Mouse (Mus musculus) monocyte, adult 2 months (primary cell): Measurements from ENCODE around the gene Tmem251.

Experiments
- DNase-seq, 2 experiments: peaks; one replicate each; pipeline ENCODE4 v3.0.0; 2022; ENCODE audit warnings: low spot score in 2 of 2, low read depth in 1 of 2

The Tmem251 gene

GRCm38 (mm10) chr12:102743589-102744574, at the start of gene Tmem251, which contains the start of gene Moap1:
Gene Tmem251, plus strand, starts transcription at chr12:102743762.
Gene Moap1, minus strand, starts transcription at chr12:102743661.
- DNase-seq, result peak; percentile 77 to 88

DNA sequence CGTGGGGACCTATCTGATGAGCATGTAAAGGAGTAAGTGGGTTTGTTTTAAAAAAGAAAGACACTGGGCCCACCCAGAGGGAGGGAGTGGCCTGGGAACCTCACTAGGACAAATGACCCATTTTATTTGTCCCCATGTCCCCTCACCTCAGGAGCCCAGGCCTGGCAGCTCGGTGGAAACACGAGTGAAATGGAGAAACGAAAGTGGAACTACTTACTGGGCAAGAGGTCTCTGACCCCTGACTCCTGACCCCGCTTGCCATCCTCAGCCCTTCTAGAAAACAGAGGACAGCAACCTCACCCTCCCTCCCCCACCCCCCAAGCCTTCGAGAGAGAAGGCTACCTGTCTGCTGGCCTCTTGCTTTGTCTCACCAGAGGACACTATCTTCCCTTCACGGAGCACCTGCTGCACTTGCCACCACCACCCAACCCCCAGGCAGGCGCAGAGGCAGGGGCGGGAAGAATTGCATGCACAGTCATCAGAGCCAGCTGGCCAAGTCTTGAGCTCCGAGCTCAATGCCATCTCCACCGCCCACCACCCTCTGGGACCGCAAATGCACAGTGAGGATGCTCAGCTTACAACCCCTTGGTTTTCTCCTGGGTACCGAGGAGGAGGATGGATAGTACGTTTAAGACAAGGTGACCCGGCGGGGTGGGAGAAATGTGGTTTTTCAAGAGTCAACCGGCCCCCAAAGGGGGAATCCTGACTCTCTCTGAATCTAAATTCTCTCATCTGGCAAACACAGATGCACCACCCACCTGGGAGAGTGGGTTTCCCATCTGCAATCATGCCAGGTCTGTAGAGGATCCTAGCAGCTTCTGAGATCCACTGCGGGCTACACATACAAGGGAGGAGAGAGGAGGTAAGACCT, 48.0 kb upstream of the Tmem251 start:
- no peak for DNase-seq

- DNase-seq, result no peak
Measured at GRCm38 (mm10) chr12:102696635-102697354, 46.8 kb upstream of the Tmem251 start.

DNA sequence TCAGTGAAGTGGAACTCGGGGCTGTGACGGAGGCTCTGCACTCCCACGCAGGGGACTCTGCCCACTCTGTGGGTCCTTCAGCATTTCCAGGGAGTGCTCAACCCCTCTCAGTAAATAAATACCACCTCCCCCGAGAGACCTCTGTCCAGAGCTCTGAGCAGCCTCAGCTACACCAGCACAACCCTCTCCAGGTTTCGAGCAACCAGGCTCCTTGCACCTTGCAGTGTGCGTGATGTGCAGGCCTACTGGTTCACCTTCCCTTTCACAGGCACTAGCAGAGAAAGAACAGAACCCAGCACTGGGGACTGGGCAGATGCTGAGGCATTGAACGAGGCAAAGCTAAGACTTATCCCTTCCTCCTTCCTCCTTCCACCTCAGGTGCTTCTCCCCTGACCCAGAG, 46.2 kb upstream of the Tmem251 start:
- DNase-seq, result no peak

DNA sequence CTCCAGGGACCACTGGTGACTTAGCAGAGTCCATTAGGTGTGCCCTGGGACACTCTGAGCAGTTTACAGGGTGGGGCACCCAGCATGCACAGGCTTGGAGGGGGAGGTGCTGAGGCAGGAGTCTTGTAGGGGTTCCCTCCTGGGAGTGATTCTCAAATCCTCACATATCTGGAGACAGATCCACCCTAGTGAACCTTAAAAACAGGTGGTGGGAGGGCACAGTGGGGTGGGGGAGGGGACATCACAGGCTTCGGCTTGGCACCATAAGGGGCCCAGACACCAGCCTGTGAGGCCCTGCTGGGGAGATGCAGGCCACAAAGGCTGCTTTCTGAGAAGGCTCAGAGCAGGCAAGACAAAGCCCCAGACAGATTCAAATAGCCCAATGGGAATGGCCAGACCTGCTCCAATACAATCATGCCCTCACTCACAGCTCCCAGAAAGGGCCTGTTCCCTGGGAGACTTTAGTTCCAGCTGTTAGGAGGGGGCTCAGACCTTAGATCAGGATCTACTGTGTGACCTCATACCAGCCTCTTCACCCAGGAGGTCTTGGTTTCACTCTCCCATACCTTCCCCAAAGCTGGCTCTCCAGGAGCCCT, 45.4 kb upstream of the Tmem251 start:
- DNase-seq, result no peak

GRCm38 (mm10) chr12:102699156-102699555, 44.4 kb upstream of the Tmem251 start:
- no peak for DNase-seq

DNA sequence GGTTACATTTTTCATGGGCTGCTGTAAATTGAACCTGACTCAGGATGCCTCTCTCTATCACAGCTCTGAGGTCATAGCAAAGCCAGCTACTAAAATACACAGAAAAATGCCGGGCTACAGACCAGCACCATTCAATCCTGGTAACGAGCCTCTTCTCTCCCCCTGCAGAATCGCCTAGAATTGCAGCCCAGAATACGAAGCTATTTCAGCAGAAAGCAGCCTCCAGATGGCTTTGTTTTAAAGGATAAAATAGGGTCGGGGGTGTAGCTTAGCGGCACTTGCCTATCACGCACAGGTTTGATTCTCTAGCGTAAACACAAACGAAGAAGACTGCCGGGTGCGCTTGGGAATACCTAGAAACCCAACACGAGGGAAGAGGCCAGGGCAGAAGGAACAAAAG, 43.1 kb upstream of the Tmem251 start:
- DNase-seq, result no peak

GRCm38 (mm10) chr12:102701691-102702207, 41.8 kb upstream of the Tmem251 start:
- no peak for DNase-seq

GRCm38 (mm10) chr12:102702356-102703110, 41.0 kb upstream of the Tmem251 start:
- peak in 1 of 2 experiments; percentile 53 for DNase-seq

GRCm38 (mm10) chr12:102703111-102703412, 40.5 kb upstream of the Tmem251 start:
- no peak for DNase-seq

GRCm38 (mm10) chr12:102703441-102703840, 40.1 kb upstream of the Tmem251 start:
- no peak for DNase-seq

DNA sequence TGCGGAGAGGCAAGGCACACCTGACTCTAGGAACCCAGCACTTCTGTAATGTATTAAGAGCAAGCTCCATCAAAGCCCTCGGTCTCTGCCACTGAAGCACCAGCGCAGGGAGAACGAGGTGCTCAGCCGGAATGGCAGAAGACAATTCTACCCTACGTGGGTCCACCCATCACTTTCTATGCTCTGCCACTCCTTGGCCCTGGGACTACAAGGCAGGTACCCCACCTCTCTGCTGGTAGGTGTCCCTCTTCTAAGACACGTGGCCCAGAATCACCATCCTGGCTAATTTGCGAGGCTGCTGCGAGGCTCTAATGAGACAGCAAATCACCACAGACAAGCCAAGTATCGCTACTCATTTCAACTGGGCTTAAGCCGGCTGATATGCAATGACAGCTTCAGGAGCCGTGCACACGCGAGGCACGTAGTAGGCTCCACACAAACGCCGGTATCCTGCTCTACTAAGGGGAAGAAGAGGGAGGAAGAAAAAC, 39.6 kb upstream of the Tmem251 start:
- DNase-seq, result no peak

DNA sequence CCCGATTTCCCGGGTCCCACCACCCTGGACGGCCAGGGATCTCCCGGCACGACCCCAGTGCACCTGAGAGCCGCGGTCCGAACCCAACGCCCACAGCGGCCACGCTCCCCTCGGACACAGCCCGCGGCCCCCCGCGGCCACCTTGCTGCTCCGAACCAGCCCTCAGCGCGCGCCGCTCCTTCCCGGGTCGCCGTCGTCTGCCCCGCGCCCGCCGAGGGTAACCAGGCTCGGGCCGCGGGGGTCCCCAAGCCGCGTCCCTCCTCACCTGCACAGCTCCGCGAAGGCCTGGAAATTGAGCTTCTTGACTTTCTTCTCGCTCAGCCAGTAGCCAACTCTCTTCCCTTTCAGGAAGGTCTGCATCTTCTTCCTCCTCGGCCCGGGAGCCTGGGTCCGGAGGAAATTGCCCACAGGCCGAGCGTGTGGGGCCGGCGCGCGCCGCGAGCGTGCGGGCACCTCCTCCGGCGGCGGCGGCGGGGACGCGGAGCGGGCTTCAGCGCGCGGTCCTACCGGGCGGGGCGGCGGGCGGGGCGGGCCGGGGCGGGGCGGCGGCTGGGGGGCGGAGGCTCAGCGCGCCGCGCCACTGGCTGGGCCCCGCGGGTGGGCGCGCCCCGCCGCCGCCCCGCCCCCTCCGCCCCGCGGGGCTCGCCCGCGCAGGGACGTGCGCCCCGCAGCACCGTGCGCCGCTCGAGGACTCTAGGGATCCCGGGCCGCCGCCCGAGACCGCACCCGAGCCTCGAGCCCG, 38.9 kb upstream of the Tmem251 start, which contains the start of gene Itpk1:
Itpk1 (minus strand) TSS at position 474 of the 742 bp plus-strand sequence.
- no peak for DNase-seq

DNA sequence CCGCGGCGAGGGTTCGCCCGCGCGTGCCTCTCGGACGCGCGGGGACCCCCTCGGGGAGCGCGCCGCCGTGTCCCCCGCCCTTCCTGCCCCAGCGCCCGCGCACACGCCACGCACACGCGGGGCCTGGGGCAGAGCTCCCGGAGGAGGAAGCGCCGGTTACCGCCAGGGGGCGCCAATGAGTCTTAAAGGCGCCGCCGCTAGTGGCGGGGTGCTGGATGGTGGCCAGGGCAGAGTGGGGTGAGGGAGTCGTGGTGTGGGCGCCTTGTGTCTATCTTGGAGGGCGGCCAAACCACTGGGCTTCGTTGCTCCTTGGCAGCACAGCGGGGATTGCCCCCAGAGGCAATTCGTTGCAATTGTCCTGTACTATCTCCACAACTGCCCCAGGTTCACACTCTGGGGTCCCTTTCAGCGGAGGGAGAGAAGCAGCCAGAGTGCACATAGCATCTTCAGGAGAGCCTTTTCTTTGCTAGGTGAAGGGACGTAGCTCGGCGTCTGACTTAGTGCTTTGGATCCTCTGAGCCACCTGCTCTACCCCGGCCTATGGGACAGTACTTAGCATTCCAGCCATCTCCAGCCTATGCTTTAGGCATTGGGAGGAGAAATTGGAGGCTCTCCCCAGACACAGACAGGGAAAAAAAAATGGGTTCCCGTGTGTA, 38.2 kb upstream of the Tmem251 start:
- DNase-seq, result peak; percentile 54 to 80

GRCm38 (mm10) chr12:102705906-102706640, 37.5 kb upstream of the Tmem251 start:
- DNase-seq, result no peak

- DNase-seq, result no peak
Measured at GRCm38 (mm10) chr12:102706833-102707463, 36.6 kb upstream of the Tmem251 start.

GRCm38 (mm10) chr12:102708220-102708619, 35.3 kb upstream of the Tmem251 start:
- no peak for DNase-seq
